Mouse (Mus musculus) hindbrain, embryonic 15.5 days (tissue): ENCODE data around the gene Nme9. TPM values are rescaled to one million over a fixed set of nuclear protein-coding genes. Genes with fewer than 3 reads are reported as not detected.

ENCODE experiments used
- ATAC-seq: fragments of 200-750 bp; cut with Nextera tagmentation; 2 replicates; pipeline ENCODE4 v1.8.0; 2017; ENCODE audit warnings: low read depth, moderate number of reproducible peaks, moderate TSS enrichment; ENCODE audit not compliant: low FRiP score
- H3K27ac ChIP-seq: fragments of 300-500 bp; sonication (generic); replicated peaks from 2 replicates; pipeline ENCODE4 v1.5.1; 2015; ENCODE audit warnings: mild to moderate bottlenecking, inconsistent platforms
- H3K27me3 ChIP-seq: fragments of 300-500 bp; sonication (generic); 2 replicates; pipeline ENCODE4 v1.6.1; 2015; ENCODE audit warnings: control low read depth, inconsistent platforms
- H3K36me3 ChIP-seq: fragments of 300-500 bp; sonication (generic); 2 replicates; pipeline ENCODE4 v1.6.1; 2015; ENCODE audit warnings: control low read depth, inconsistent platforms
- H3K4me1 ChIP-seq: fragments of 300-500 bp; sonication (generic); replicated peaks from 2 replicates; pipeline ENCODE4 v1.6.1; 2015; ENCODE audit warnings: control low read depth, inconsistent platforms
- H3K4me2 ChIP-seq: fragments of 300-500 bp; sonication (generic); 2 replicates; pipeline ENCODE4 v1.6.1; 2015; ENCODE audit warnings: moderate library complexity, mild to moderate bottlenecking, inconsistent platforms
- H3K4me3 ChIP-seq: fragments of 300-500 bp; sonication (generic); 2 replicates; pipeline ENCODE4 v1.5.1; 2015; ENCODE audit warnings: mild to moderate bottlenecking, inconsistent platforms
- H3K9ac ChIP-seq: fragments of 300-500 bp; sonication (generic); 2 replicates; pipeline ENCODE4 v1.6.1; 2015; ENCODE audit warnings: inconsistent platforms
- H3K9me3 ChIP-seq: fragments of 300-500 bp; sonication (generic); 2 replicates; pipeline ENCODE4 v1.6.1; 2016; ENCODE audit warnings: control low read depth, inconsistent platforms
- WGBS: fragments of 180-500 bp; shearing (Covaris S2); methylation state at CpG from one replicate; pipeline ENCODE4 v1.1.7; 2015; 5-methylcytosine and 5-hydroxymethylcytosine counted together
- polyA plus RNA-seq: library from polyadenylated mRNA; unstranded; fragments of >200 nt; fragmentation: Nextera tagmentation; extraction: Ambion mirVana; gene quantifications from 2 replicates; pipeline ENCODE4 v1.2.1, GENCODE M21; 2015

The Nme9 gene
- polyA plus RNA-seq, 1 experiment from 2014 or later, result 0.60 TPM

- no peaks in the 10 kb centered on the region; the same call in 1 of the 2 replicates for H3K27me3 ChIP-seq
- 81% methylated on average over 12 of the region's 12 CpGs for WGBS
- no peak for ATAC-seq
These were observed 13.3 kb upstream of the Nme9 start for GRCm38 (mm10) chr9:99437781-99438565.

DNA sequence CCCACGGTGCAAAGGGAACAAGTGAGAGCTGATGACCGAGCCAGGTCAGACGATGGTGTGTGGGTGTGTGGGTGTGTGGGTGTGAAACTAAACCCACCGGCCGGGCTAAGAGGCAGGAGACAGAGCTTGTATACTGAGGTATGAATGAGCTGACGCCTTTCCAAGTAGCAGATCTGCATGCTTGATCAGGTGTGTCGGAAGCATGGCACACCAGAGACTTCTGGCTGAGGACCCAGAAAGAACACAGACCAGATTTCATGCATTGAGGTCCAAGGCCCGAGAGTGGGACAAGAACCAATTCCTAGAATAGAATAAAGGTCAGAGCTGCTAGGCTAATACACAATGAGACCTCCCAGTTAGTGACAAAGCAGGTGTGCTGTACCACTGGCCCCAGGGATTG, 12.2 kb upstream of the Nme9 start:
- Histone ChIP-seq H3K9ac (no peak overlapping the region), H3K27me3 (no peaks in the 10 kb centered on the region; the same call in 1 of the 2 replicates), H3K27ac (no peak overlapping the region), H3K9me3 (no peaks in the 10 kb centered on the region), H3K36me3 (no peaks in the 10 kb centered on the region), H3K4me3 (no peak overlapping the region), H3K4me1 (peaks cover 18% of the 10 kb centered on the region), H3K4me2 (no peak overlapping the region)
- 76% methylated on average over 8 of the region's 8 CpGs for whole genome bisulfite sequencing
- ATAC-seq, result no peak

More at GRCm38 (mm10) chr9:99437781-99438565, 13.3 kb upstream of the Nme9 start:
- H3K4me1 ChIP-seq, result peaks cover 28% of the 10 kb centered on the region
- H3K4me2 ChIP-seq, result no peak overlapping the region
- no peaks in the 10 kb centered on the region for H3K36me3 ChIP-seq
- no peak overlapping the region for H3K4me3 ChIP-seq
- no peak overlapping the region for H3K27ac ChIP-seq
- H3K9ac ChIP-seq, result no peak overlapping the region
- no peaks in the 10 kb centered on the region for H3K9me3 ChIP-seq

DNA sequence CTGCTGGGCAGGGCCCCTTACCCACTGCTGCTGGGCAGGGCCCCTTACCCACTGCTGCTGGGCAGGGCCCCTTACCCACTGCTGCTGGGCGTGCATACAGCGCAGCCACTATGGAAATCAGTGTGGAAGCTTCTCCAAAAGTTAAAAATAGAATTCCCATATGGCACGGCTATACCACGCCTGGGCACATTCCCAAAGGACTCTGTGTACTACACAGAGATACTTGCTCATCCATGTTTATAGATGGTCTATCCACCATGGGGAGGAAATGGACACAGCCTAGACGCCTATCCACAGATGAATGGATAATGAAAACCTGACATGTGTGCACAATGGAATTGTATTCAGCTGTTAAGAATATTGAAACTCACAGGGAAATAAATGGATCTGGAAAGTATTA, 10.3 kb upstream of the Nme9 start:
- 63% methylated on average over 5 of the region's 5 CpGs for WGBS
- ATAC-seq, result no peak
- H3K4me1 ChIP-seq, result peaks cover 14% of the 10 kb centered on the region
- H3K9ac ChIP-seq, result no peak overlapping the region
- H3K4me2 ChIP-seq, result no peak overlapping the region
- no peak overlapping the region for H3K27ac ChIP-seq
- H3K36me3 ChIP-seq, result no peaks in the 10 kb centered on the region
- H3K9me3 ChIP-seq, result no peaks in the 10 kb centered on the region
- H3K4me3 ChIP-seq, result no peak overlapping the region
- H3K27me3 ChIP-seq, result no peaks in the 10 kb centered on the region; the same call in 1 of the 2 replicates

DNA sequence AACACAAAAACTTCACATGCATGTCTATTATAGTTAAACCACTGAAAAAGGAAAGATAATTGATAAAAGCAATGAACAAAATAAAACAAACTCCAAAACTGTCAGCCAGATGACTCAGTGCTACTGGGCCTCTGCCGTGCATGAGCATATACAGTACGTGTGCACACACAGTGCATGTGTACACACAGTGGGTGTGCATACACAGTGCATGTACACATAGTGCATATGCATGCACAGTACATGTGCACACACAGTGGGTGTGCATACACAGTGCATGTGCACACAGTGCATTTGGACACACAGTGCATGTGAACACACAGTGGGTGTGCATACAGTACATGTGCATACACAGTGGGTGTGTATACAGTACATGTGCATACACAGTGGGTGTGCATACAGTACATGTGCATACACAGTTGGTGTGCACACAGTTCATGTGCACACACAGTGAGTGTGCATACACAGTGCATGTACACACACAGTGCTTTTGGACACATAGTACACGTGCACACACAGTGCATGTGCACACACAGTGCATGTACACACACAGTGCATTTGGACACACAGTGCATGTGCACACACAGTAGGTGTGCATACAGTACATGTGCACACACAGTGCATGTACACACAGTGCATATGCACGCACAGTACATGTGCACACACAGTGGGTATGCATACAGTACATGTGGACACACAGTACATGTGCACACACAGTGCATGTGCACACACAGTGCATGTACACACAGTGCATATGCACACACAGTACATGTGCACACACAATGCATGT, 9.4 kb upstream of the Nme9 start:
- Histone ChIP-seq H3K36me3 (no peaks in the 10 kb centered on the region), H3K27ac (no peak overlapping the region), H3K9me3 (no peaks in the 10 kb centered on the region), H3K27me3 (no peaks in the 10 kb centered on the region; the same call in 1 of the 2 replicates), H3K4me2 (no peak overlapping the region), H3K4me3 (no peak overlapping the region), H3K9ac (no peak overlapping the region), H3K4me1 (peaks cover 14% of the 10 kb centered on the region)
- ATAC-seq, result peak; percentile 43; the same call in 1 of the 2 replicates
- WGBS, result 92% methylated on average over 4 of the region's 4 CpGs

- H3K4me1 ChIP-seq, result 0 out of 2 replicates have a peak, but pooled peaks cover 6% of the 10 kb centered on the region
- no peaks in the 10 kb centered on the region for H3K27me3 ChIP-seq
- no peaks in the 10 kb centered on the region for H3K36me3 ChIP-seq
- ATAC-seq, result no peak
- H3K9me3 ChIP-seq, result no peaks in the 10 kb centered on the region
- no peak overlapping the region for H3K27ac ChIP-seq
- WGBS, result 33% methylated on average over 8 of the region's 8 CpGs
- H3K4me2 ChIP-seq, result no peak overlapping the region
- no peak overlapping the region for H3K4me3 ChIP-seq
- no peak overlapping the region for H3K9ac ChIP-seq
These were observed 6.6 kb upstream of the Nme9 start for GRCm38 (mm10) chr9:99444590-99445178.

DNA sequence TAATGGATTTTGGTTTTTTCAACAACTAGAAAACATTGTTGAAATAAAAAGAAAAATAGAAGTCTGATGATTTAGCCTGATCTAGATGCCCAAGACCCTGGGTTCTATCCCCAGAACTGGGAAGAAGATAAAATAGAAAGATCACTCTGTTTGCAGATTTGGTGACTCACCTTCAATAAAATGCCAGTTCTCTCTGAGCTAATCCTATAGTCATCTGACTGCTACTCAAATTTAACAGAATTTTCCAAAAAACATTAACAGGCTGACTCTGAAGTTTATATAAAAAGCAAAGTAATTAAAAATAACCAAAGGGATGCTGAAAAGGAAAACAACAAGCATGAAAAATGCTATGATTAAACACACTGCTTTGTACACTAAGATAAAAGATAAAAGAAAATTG, 5.0 kb upstream of the Nme9 start:
- no peak overlapping the region for H3K4me2 ChIP-seq
- H3K27me3 ChIP-seq, result no peaks in the 10 kb centered on the region
- H3K4me3 ChIP-seq, result no peak overlapping the region
- no peaks in the 10 kb centered on the region for H3K36me3 ChIP-seq
- H3K27ac ChIP-seq, result no peak overlapping the region
- H3K9me3 ChIP-seq, result no peaks in the 10 kb centered on the region
- ATAC-seq, result no peak
- H3K4me1 ChIP-seq, result 0 out of 2 replicates have a peak, but pooled peaks cover 6% of the 10 kb centered on the region
- no peak overlapping the region for H3K9ac ChIP-seq

DNA sequence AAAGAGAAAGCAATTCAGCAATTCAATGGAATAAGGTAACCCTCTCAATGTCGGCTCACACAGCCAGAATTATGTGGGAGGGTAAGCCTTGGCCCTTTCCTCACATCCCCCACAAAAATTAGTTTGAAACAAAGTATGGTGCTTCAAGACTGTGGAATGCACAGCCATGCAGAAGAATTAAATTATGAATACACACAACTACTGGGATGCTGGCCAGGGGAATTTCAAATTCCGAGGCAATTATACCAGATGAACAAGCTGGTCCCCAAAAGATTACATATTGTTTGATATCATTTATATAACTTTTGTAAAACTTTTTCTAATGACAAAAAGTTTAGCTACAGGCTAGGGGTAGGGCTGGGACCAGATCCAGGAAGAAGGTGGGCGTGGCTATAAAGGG, 4.0 kb upstream of the Nme9 start:
- no peak for ATAC-seq
- no peak overlapping the region for H3K4me3 ChIP-seq
- no peaks in the 10 kb centered on the region for H3K36me3 ChIP-seq
- H3K9ac ChIP-seq, result no peak overlapping the region
- WGBS, result 73% methylated on average over 3 of the region's 3 CpGs
- H3K4me2 ChIP-seq, result no peak overlapping the region
- H3K4me1 ChIP-seq, result 0 out of 2 replicates have a peak, but pooled peaks cover 6% of the 10 kb centered on the region
- H3K9me3 ChIP-seq, result no peaks in the 10 kb centered on the region
- peaks cover 4% of the 10 kb centered on the region; the same call in 1 of the 2 replicates for H3K27me3 ChIP-seq
- no peak overlapping the region for H3K27ac ChIP-seq

GRCm38 (mm10) chr9:99449886-99450647, 1.2 kb upstream of the Nme9 start:
- ATAC-seq, result peak; percentile 8; the same call in 1 of the 2 replicates
- H3K4me3 ChIP-seq, result no peak overlapping the region
- peaks cover 4% of the 10 kb centered on the region; the same call in 1 of the 2 replicates for H3K27me3 ChIP-seq
- no peak overlapping the region for H3K27ac ChIP-seq
- no peak overlapping the region for H3K4me2 ChIP-seq
- no peaks in the 10 kb centered on the region for H3K36me3 ChIP-seq
- no peak overlapping the region for H3K9ac ChIP-seq
- no peaks in the 10 kb centered on the region for H3K4me1 ChIP-seq
- H3K9me3 ChIP-seq, result no peaks in the 10 kb centered on the region
- WGBS, result 46% methylated on average over 9 of the region's 9 CpGs

DNA sequence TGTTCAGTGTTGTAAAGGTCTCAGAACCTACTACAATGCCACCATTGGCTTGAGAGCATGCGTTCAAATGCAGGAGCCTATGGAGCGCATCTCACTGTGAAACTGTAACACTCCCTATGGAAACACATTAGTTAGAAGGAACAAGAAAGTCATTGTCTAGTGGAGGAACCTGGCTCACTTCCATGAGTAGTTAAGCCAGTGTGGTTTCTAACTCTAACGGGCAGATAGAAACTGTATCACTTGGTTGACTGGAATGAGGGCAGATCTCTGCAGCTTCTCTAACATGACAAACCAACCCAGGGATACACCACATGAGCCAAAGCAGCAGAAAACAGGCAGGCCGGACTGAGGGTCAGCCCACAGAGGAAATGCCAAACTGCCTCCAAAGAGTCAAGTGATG, 2.9 kb downstream of the Nme9 start:
- no peak for ATAC-seq

GRCm38 (mm10) chr9:99458529-99459208, 7.4 kb downstream of the Nme9 start:
- Histone ChIP-seq H3K27me3 (no peaks in the 10 kb centered on the region), H3K27ac (no peak overlapping the region), H3K36me3 (no peaks in the 10 kb centered on the region), H3K4me2 (no peak overlapping the region), H3K9ac (no peak overlapping the region), H3K4me3 (no peak overlapping the region), H3K4me1 (no peaks in the 10 kb centered on the region), H3K9me3 (no peaks in the 10 kb centered on the region)
- no peak for ATAC-seq
- WGBS, result 42% methylated on average over 12 of the region's 12 CpGs

More for the DNA sequence above, 2.9 kb downstream of the Nme9 start:
- Histone ChIP-seq H3K9me3 (no peaks in the 10 kb centered on the region), H3K9ac (no peak overlapping the region), H3K36me3 (no peaks in the 10 kb centered on the region), H3K27ac (no peak overlapping the region), H3K4me1 (no peaks in the 10 kb centered on the region), H3K4me2 (no peak overlapping the region), H3K4me3 (no peak overlapping the region), H3K27me3 (peaks cover 4% of the 10 kb centered on the region; the same call in 1 of the 2 replicates)
- WGBS, result 78% methylated on average over 4 of the region's 4 CpGs

DNA sequence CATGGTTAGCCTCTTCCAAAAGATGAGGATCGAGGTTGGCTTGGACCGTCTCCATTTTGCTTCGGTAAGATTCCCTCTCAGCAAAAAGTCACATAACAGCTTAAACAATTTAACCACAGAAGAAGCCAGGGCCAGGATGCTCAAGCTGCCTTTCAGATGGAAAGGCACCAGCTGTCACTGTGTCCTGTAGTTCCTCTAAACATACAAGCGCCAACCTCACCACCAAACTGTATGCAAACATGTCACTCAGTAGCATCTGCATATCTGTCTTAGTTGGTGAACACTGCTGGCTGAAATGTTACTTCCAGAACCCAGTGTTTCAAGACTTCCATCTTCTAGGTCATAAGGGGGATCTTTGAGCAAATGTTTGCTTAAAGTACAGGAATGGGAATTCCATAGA, 8.5 kb downstream of the Nme9 start:
- Histone ChIP-seq H3K9ac (no peak overlapping the region), H3K9me3 (no peaks in the 10 kb centered on the region), H3K4me1 (no peaks in the 10 kb centered on the region), H3K27ac (no peak overlapping the region), H3K4me3 (no peak overlapping the region), H3K27me3 (no peaks in the 10 kb centered on the region), H3K36me3 (no peaks in the 10 kb centered on the region), H3K4me2 (no peak overlapping the region)
- no peak for ATAC-seq
- 88% methylated on average over 4 of the region's 4 CpGs for whole genome bisulfite sequencing
